Mouse (Mus musculus) gastrocnemius, adult 18-20 months (tissue): ENCODE measurements around the gene Gm44973. TPM values are rescaled to one million over a fixed set of nuclear protein-coding genes. Genes with fewer than 3 reads are reported as not detected.
"Not testable (repeated sequence)": the region's sequence is repeated elsewhere in the genome, so short reads cannot be mapped to it uniquely, and the experiment has no call there.

Source experiments
- DNase-seq: peaks from one replicate; pipeline ENCODE4 v3.0.0; 2021; ENCODE audit warnings: low spot score
- total RNA-seq, 2 experiments: library from RNA; stranded (reverse); gene quantifications; 2 replicates each; pipeline ENCODE4 v1.2.3; 2021

The Gm44973 gene
- total RNA-seq, 2 experiments from 2014 or later: not detected

DNA sequence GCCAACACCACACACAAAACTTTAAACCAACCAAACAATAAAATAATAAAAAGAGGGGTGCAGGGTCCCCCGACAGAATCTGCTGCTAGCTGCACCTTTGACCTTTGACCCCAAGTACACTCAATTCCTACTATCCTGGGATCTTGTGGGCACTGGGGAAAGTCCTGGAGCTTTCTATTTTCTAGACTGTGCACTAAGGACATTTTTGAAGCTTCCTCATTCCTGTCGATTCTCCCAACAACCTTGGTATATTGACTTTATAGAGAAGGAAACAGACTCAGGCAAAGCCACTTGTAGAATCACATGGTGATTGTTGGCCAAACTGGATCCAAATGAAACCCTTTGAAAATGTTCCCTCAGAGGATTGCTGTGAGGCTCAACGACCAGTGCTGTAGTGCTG lies 761 bp downstream of the Gm44973 start:
- no peak for DNase-seq

DNA sequence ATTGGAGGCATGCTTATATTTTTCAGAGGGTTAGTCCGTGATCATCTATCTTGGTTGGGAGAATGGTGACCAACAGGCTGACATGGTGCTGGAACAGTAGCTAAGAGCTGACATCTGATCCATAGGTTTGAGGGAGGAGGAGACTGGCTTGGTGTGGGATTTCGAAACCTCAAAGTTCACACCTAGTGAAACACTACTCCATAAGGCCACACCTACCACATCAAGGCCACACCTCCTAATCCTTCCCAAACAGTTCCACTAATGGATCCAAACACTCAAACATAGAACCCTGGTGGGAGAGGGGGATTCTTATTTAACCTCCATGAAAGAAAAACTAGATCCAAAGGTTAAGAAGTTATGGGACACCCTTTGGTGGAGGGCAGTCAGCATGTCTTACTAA lies 1.6 kb downstream of the Gm44973 start:
- DNase-seq: no peak

DNA sequence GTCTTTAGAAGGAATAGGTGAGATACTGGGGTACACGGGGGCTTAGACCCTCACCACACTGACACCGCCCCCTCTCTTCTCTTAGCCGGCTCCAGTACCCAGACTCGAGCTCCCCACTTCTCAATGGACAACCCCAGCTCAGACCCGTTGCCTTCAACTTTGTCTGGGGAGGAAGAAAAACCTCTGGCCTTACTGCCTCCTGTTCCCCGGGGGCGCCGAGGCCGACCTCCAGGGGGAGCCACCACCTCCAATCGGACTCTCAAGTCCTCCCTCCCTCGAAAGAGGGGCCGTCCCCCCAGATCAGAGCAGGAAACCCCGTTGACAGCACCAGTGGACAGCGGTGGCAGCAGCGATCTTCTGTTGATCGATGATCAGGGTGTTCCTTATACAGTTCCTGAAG lies 2.1 kb downstream of the Gm44973 start:
- DNase-seq: no peak

- no peak for DNase-seq
Measured at GRCm38 (mm10) chr7:5017931-5018330, 2.6 kb downstream of the Gm44973 start.

GRCm38 (mm10) chr7:5019576-5019975 lies 4.3 kb downstream of the Gm44973 start:
- not testable (repeated sequence) for DNase-seq

DNA sequence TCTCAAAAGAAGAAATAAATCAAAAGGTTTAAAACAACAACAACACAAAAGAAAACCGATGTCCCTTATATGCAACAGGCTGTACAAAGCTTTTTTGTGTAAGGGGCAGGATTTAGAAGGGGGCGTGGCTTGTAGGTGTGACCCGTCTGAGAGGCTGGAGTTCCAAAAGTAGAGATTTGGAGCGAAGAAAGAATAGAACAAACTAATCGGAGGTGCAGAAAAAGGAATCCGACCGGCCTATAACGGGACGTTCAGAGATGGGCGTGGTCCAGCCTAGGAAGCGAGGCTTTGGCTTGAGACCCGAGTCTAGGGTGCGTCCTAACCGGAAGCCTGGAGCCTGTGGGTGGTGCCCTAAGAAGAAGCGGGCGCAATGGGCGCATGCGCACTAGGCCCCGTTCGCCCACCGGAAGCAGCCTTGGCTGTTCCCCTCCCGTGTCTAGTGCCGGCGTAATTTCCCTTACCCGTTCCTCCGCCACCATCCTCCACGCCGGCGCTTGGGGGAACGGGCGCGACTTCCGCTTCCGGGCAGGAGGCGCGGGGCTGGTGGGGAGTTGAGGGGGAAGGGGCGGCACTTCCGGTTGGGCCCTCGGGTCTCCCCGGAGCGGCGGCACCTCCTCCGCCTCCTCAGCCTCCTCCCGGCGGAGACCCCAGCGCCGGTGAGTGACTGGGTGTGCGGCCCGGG lies 4.8 kb downstream of the Gm44973 start, which contains the start of the genes Zfp865 and Ccdc106:
Gene Zfp865 (plus strand): TSS at position 377 of the 682 bp plus-strand sequence.
Gene Ccdc106 (plus strand): TSS at position 554 of the 682 bp plus-strand sequence.
- DNase-seq: peak; percentile 99

- peak; percentile 27 for DNase-seq
Measured at GRCm38 (mm10) chr7:5020685-5021084, 5.4 kb downstream of the Gm44973 start.

- DNase-seq: no peak
Measured at GRCm38 (mm10) chr7:5021197-5021596, 5.9 kb downstream of the Gm44973 start.

GRCm38 (mm10) chr7:5029543-5029942 lies 14.2 kb downstream of the Gm44973 start:
- DNase-seq: no peak

DNA sequence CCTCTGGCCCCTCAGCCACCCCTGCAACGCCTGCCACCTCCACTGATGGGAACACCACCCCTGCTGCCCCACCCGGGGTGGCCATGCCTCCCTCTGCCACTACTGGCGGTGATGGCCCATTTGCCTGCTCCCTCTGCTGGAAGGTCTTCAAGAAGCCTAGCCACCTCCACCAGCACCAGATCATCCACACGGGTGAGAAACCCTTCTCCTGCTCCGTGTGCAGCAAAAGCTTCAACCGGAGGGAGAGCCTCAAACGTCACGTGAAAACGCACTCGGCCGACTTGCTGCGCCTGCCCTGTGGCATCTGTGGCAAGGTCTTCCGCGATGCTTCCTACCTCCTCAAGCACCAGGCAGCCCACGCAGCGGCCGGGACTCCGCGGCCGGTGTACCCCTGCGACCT lies 14.7 kb downstream of the Gm44973 start:
- DNase-seq: no peak

DNA sequence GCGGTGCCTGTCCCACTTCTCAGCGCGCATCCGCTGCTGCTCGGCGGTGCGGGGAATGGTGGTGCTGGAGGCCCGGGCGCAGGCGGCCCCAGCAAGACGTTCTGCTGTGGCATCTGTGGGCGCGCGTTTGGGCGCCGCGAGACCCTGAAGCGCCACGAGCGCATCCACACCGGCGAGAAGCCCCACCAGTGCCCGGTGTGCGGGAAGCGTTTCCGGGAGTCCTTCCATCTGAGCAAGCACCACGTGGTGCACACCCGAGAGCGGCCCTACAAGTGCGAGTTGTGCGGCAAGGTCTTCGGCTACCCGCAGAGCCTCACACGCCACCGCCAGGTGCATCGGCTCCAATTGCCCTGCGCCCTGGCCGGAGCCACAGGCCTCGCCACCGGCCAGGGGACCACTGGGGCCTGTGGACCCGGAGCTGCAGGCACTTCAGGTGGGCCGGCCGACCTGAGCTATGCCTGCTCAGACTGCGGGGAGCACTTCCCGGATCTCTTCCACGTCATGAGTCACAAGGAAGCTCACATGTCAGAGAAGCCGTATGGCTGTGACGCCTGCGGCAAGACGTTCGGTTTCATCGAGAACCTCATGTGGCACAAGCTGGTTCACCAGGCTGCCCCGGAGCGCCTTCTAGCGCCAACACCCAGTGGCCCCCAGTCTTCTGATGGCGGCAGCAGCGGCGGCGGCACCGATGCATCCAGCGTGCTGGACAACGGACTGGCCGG lies 15.4 kb downstream of the Gm44973 start:
- DNase-seq: no peak

DNA sequence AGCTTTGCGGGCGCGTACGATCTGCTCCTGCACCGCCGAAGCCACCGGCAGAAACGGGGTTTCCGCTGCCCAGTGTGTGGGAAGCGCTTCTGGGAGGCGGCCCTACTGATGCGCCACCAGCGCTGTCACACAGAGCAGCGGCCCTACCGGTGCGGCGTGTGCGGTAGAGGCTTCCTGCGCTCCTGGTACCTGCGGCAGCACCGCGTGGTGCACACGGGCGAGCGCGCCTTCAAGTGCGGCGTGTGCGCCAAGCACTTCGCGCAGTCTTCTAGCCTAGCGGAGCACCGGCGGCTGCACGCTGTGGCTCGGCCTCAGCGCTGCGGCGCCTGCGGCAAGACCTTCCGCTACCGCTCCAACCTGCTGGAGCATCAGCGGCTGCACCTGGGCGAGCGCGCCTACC lies 16.2 kb downstream of the Gm44973 start:
- DNase-seq: no peak

- DNase-seq: no peak
Measured at GRCm38 (mm10) chr7:5033818-5034217, 18.5 kb downstream of the Gm44973 start, which contains the start of gene 4632433K11Rik. Gene 4632433K11Rik (plus strand): TSS chr7:5034118.

DNA sequence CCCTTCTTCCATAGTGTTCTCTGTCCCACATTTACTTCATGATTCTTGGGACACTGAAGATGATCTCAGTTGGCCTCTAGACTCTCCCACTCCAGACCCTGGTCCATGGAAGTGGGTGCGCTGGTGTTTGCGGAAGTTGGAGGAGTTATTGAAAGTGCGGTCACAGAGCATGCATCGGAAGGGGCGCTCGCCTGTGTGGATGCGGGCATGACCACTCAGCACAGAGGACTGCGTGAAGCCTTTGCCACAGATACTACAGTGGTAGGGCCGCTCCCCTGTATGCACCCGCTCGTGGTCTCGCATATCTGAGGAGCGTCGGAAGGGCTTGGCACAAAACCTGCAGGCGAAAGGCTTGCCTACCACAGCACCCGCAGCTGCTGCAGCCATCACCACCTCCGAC lies 20.3 kb downstream of the Gm44973 start:
- DNase-seq: no peak

GRCm38 (mm10) chr7:5036136-5036535 lies 20.8 kb downstream of the Gm44973 start:
- no peak for DNase-seq

DNA sequence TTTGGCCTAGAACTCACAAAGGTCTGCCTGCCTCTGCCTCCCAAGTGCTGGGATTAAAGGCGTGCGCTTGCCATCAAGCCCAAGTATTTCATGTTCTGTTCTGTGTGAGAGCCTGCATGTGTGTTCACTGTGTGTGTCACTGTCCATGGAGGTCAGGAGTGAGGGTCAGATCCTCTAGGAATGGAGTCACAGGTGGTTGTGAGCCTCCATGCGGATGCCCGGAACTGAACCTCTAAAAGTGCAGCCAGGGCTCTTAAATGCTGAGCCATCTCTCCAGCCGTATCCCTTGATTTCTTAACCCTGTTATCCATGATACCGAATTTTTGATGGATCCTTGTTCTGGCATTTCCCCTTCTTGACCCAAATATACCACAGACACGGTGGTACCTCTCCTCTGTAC lies 21.7 kb downstream of the Gm44973 start:
- DNase-seq: no peak

GRCm38 (mm10) chr7:5037467-5037866 lies 22.2 kb downstream of the Gm44973 start:
- DNase-seq: no peak

DNA sequence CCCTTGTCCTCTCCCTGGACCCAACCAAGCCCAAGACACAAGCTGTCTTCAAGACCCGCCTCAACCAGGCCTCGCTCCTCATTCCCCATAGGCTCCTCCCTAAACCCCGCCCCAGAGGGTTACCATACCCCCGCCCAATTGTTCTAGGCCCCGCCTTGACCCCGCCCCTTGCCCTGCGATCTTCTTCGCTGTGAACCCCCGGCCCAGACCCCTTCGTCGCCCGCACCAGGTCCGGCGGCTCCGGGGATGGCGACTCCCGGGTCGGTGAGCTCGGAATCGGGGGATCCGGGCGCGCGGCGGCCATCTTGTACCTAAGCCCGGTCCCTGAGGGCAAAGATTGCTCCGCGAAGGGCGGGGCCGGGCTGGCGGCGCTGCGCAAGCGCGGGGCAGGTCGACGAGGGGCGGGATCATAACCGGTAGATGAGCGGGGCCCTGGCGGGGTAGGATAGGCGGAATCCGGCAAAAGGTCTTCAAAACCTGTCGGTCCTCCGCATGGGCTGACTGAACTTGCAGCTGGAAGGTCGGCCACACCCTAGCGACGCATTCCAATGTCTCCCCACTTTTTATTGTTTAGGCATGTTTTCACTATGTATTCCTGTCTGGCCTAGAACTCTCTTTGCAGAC lies 22.9 kb downstream of the Gm44973 start, which contains the start of gene Zfp784:
Gene Zfp784 (minus strand): TSS at position 338 of the 624 bp plus-strand sequence.
- peak; percentile 94 for DNase-seq

- no peak for DNase-seq
Measured at GRCm38 (mm10) chr7:5038940-5039339, 23.6 kb downstream of the Gm44973 start.

DNA sequence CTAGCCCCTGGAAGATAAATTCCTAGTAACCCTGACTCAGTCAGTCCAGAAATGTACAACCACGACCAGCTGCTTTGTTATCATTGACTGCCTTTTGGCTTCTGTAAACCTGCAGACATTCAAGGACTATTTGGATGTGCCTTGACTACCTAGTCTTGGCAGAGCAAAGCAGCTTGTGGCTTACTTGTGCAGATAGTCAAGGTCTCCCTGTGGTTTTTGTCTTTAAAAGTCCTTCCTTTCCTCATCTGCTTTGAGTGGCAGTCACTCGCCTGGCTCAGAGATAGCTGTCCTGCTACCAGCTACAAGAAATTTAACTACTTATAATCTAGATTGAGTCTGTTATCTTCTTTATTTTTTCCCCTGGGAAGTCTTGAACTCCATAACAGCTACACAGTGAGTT lies 29.7 kb downstream of the Gm44973 start:
- no peak for DNase-seq

GRCm38 (mm10) chr7:5046112-5046511 lies 30.8 kb downstream of the Gm44973 start:
- DNase-seq: no peak

GRCm38 (mm10) chr7:5047313-5047712 lies 32.0 kb downstream of the Gm44973 start:
- peak; percentile 40 for DNase-seq
